Mouse (Mus musculus): ENCODE data around the gene Zfp580. TPM values are rescaled to one million over a fixed set of nuclear protein-coding genes. Genes with fewer than 3 reads are reported as not detected.
"Not testable (repeated sequence)": the region's sequence is repeated elsewhere in the genome, so short reads cannot be mapped to it uniquely, and the experiment has no call there.

The Zfp580 gene
- polyA plus RNA-seq, 1 experiment, result 18.1 TPM

- Histone ChIP-seq H3K4me3 (ENCODE audit: insufficient read depth, low read length) (no peak overlapping the region), H3K4me1 (ENCODE audit: control insufficient read depth, insufficient read depth, low read length) (peaks cover 2% of the 10 kb centered on the region; the same call in 1 of the 2 replicates), H3K27ac (ENCODE audit: insufficient read depth, low read length) (no peak overlapping the region)
- TF ChIP-seq CTCF (IDR thresholded peaks at IDR 0.05; ENCODE audit: borderline replicate concordance, insufficient read depth, low read length) (no peak), POLR2A (IDR thresholded peaks at IDR 0.05; ENCODE audit: low read depth, low read length) (no peak)
Measured at GRCm38 (mm10) chr7:5017352-5017751, 34.0 kb upstream of the Zfp580 start.

GRCm38 (mm10) chr7:5017931-5018330 is 33.4 kb upstream of the Zfp580 start:
- H3K4me3 ChIP-seq (ENCODE audit: insufficient read depth, low read length), result no peak overlapping the region
- peak overlapping the region; percentile 97; the same call in 1 of the 2 replicates for H3K27ac ChIP-seq (ENCODE audit: insufficient read depth, low read length)
- no peak for TF ChIP-seq POLR2A (IDR thresholded peaks at IDR 0.05; ENCODE audit: low read depth, low read length)
- no peak for TF ChIP-seq CTCF (IDR thresholded peaks at IDR 0.05; ENCODE audit: borderline replicate concordance, insufficient read depth, low read length)
- H3K4me1 ChIP-seq (ENCODE audit: control insufficient read depth, insufficient read depth, low read length), result peaks cover 2% of the 10 kb centered on the region; the same call in 1 of the 2 replicates

GRCm38 (mm10) chr7:5019576-5019975 is 31.8 kb upstream of the Zfp580 start:
- H3K27ac ChIP-seq (ENCODE audit: insufficient read depth, low read length), result peak overlapping the region; percentile 97
- H3K4me3 ChIP-seq (ENCODE audit: insufficient read depth, low read length), result peak overlapping the region; percentile 38
- not testable (repeated sequence) for H3K4me1 ChIP-seq (ENCODE audit: control insufficient read depth, insufficient read depth, low read length)

- TF ChIP-seq CTCF (IDR thresholded peaks at IDR 0.05; ENCODE audit: borderline replicate concordance, insufficient read depth, low read length), result no peak
- peak; percentile 63 for TF ChIP-seq POLR2A (IDR thresholded peaks at IDR 0.05; ENCODE audit: low read depth, low read length)
- H3K4me3 ChIP-seq (ENCODE audit: insufficient read depth, low read length), result peak within 1 kb of the TSS; percentile 94
- peak within 1 kb of the TSS; percentile 97 for H3K27ac ChIP-seq (ENCODE audit: insufficient read depth, low read length)
- H3K4me1 ChIP-seq (ENCODE audit: control insufficient read depth, insufficient read depth, low read length), result peaks cover 2% of the 10 kb centered on the region; the same call in 1 of the 2 replicates
Measured at GRCm38 (mm10) chr7:5020000-5020681, 31.2 kb upstream of the Zfp580 start, which contains the start of the genes Zfp865 and Ccdc106. TSS of gene Zfp865 (plus strand) at chr7:5020376. TSS of gene Ccdc106 (plus strand) at chr7:5020553.

- H3K4me1 ChIP-seq (ENCODE audit: control insufficient read depth, insufficient read depth, low read length), result peaks cover 2% of the 10 kb centered on the region; the same call in 1 of the 2 replicates
- H3K27ac ChIP-seq (ENCODE audit: insufficient read depth, low read length), result peak overlapping the region; percentile 95
- H3K4me3 ChIP-seq (ENCODE audit: insufficient read depth, low read length), result peak overlapping the region; percentile 94
- TF ChIP-seq POLR2A (IDR thresholded peaks at IDR 0.05; ENCODE audit: low read depth, low read length), result no peak; the same call in 1 of the 2 replicates
- no peak for TF ChIP-seq CTCF (IDR thresholded peaks at IDR 0.05; ENCODE audit: borderline replicate concordance, insufficient read depth, low read length)
Measured at GRCm38 (mm10) chr7:5020685-5021084, 30.7 kb upstream of the Zfp580 start.

GRCm38 (mm10) chr7:5021197-5021596 is 30.1 kb upstream of the Zfp580 start:
- H3K27ac ChIP-seq (ENCODE audit: insufficient read depth, low read length), result no peak overlapping the region; the same call in 1 of the 2 replicates
- peaks cover 2% of the 10 kb centered on the region; the same call in 1 of the 2 replicates for H3K4me1 ChIP-seq (ENCODE audit: control insufficient read depth, insufficient read depth, low read length)
- TF ChIP-seq CTCF (IDR thresholded peaks at IDR 0.05; ENCODE audit: borderline replicate concordance, insufficient read depth, low read length) (no peak), POLR2A (IDR thresholded peaks at IDR 0.05; ENCODE audit: low read depth, low read length) (no peak)
- H3K4me3 ChIP-seq (ENCODE audit: insufficient read depth, low read length), result peak overlapping the region; percentile 94

- H3K4me3 ChIP-seq (ENCODE audit: insufficient read depth, low read length), result no peak overlapping the region
- TF ChIP-seq POLR2A (IDR thresholded peaks at IDR 0.05; ENCODE audit: low read depth, low read length) (no peak), CTCF (IDR thresholded peaks at IDR 0.05; ENCODE audit: borderline replicate concordance, insufficient read depth, low read length) (no peak)
- H3K4me1 ChIP-seq (ENCODE audit: control insufficient read depth, insufficient read depth, low read length), result no peaks in the 10 kb centered on the region
- H3K27ac ChIP-seq (ENCODE audit: insufficient read depth, low read length), result no peak overlapping the region
Measured at GRCm38 (mm10) chr7:5029543-5029942, 21.8 kb upstream of the Zfp580 start.

- H3K27ac ChIP-seq (ENCODE audit: insufficient read depth, low read length), result no peak overlapping the region
- no peak overlapping the region for H3K4me3 ChIP-seq (ENCODE audit: insufficient read depth, low read length)
- no peaks in the 10 kb centered on the region for H3K4me1 ChIP-seq (ENCODE audit: control insufficient read depth, insufficient read depth, low read length)
- TF ChIP-seq CTCF (IDR thresholded peaks at IDR 0.05; ENCODE audit: borderline replicate concordance, insufficient read depth, low read length) (no peak), POLR2A (IDR thresholded peaks at IDR 0.05; ENCODE audit: low read depth, low read length) (no peak)
Measured at GRCm38 (mm10) chr7:5029946-5030345, 21.4 kb upstream of the Zfp580 start.

GRCm38 (mm10) chr7:5030554-5031275 is 20.6 kb upstream of the Zfp580 start:
- Histone ChIP-seq H3K27ac (ENCODE audit: insufficient read depth, low read length) (no peak overlapping the region), H3K4me1 (ENCODE audit: control insufficient read depth, insufficient read depth, low read length) (no peaks in the 10 kb centered on the region), H3K4me3 (ENCODE audit: insufficient read depth, low read length) (no peak overlapping the region)
- TF ChIP-seq CTCF (IDR thresholded peaks at IDR 0.05; ENCODE audit: borderline replicate concordance, insufficient read depth, low read length) (no peak), POLR2A (IDR thresholded peaks at IDR 0.05; ENCODE audit: low read depth, low read length) (no peak)

- Histone ChIP-seq H3K27ac (ENCODE audit: insufficient read depth, low read length) (no peak overlapping the region), H3K4me1 (ENCODE audit: control insufficient read depth, insufficient read depth, low read length) (no peaks in the 10 kb centered on the region), H3K4me3 (ENCODE audit: insufficient read depth, low read length) (no peak overlapping the region)
- TF ChIP-seq POLR2A (IDR thresholded peaks at IDR 0.05; ENCODE audit: low read depth, low read length), result no peak
- no peak for TF ChIP-seq CTCF (IDR thresholded peaks at IDR 0.05; ENCODE audit: borderline replicate concordance, insufficient read depth, low read length)
Measured at GRCm38 (mm10) chr7:5031496-5031895, 19.8 kb upstream of the Zfp580 start.
